Mouse (Mus musculus) macrophage (primary cell): ENCODE measurements around the gene Hdac8. TPM values are rescaled to one million over a fixed set of nuclear protein-coding genes. Genes with fewer than 3 reads are reported as not detected.

ENCODE experiments used
- H3K27ac ChIP-seq: fragments of 350-480 bp; formaldehyde crosslinking; 2 replicates; pipeline ENCODE4 v1.9.0; 2021
- H3K36me3 ChIP-seq: fragments of 350-480 bp; formaldehyde crosslinking; 2 replicates; pipeline ENCODE4 v1.9.0; 2021; ENCODE audit errors: inconsistent target
- H3K4me3 ChIP-seq: fragments of 350-480 bp; formaldehyde crosslinking; 2 replicates; pipeline ENCODE4 v1.9.0; 2021; ENCODE audit errors: inconsistent target
- H3K79me2 ChIP-seq: fragments of 350-480 bp; formaldehyde crosslinking; 2 replicates; pipeline ENCODE4 v1.9.0; 2021; ENCODE audit errors: inconsistent target
- WGBS: methylation state at CpG from one replicate; pipeline ENCODE4 v1.1.7; 2026; ENCODE audit warnings: inconsistent platforms; ENCODE audit not compliant: missing documents; 5-methylcytosine and 5-hydroxymethylcytosine counted together
- polyA plus RNA-seq: library from polyadenylated mRNA; stranded (reverse); fragments of 250-400 nt; gene quantifications from 3 replicates; pipeline ENCODE4 v1.2.4, GENCODE M21; 2018; ENCODE audit warnings: inconsistent platforms

Gene Hdac8
- polyA plus RNA-seq, 1 experiment from 2014 or later: 7.2 TPM

DNA sequence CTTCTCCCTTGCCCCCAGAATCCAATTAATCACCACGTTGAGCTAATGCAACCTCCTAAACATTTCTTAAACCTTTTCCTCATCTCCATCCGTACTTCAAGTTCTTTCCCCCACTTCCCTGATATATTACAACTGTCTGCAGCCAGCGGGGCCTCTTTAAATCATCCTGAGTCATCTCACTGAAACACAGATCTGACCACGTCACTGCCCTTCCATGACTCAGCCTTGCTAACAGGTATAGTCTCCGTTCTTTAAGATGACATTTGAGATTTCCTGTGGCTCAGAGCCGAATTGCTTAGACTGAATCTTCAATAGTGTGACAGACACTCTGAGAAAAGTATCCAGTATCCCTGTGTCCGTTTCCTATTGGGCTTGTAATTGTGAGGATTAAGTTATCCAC lies 122.0 kb downstream of the Hdac8 start:
- WGBS: 54% methylated on average over 7 of the region's 7 CpGs
- Histone ChIP-seq H3K36me3 (no peaks in the 10 kb centered on the region), H3K4me3 (no peak overlapping the region), H3K27ac (no peak overlapping the region), H3K79me2 (no peaks in the 10 kb centered on the region)

GRCm38 (mm10) chrX:102366510-102366909 lies 138.6 kb downstream of the Hdac8 start:
- no peak overlapping the region for H3K4me3 ChIP-seq
- no peaks in the 10 kb centered on the region for H3K36me3 ChIP-seq
- no peak overlapping the region for H3K27ac ChIP-seq
- 89% methylated on average over 3 of the region's 3 CpGs for WGBS
- H3K79me2 ChIP-seq: no peaks in the 10 kb centered on the region

- no peak overlapping the region for H3K27ac ChIP-seq
- WGBS: 94% methylated on average over 2 of the region's 2 CpGs
These were observed 142.9 kb downstream of the Hdac8 start for GRCm38 (mm10) chrX:102362244-102362643.

DNA sequence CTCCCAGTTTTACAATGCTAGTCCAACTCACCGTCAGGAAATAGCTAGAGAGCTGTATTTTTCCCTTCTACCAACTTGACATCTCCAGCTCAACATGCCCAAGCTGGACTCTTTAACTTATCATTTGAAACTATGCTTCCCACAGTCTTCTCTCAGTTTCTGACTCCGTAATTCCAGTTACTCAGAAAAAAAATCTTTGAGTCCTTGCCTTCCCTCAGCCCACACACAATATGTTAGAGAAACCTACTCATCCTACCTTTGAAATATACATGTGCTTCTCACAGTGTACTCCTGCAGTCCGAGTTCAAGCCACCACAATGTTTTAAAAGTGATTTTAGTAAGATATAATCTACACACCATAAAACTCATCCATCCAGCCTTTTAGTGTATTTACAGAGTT lies 151.7 kb downstream of the Hdac8 start:
- WGBS: 92% methylated on average over 2 of the region's 3 CpGs
- Histone ChIP-seq H3K79me2 (no peaks in the 10 kb centered on the region), H3K27ac (no peak overlapping the region)

More at GRCm38 (mm10) chrX:102362244-102362643, 142.9 kb downstream of the Hdac8 start:
- H3K4me3 ChIP-seq: no peak overlapping the region
- H3K79me2 ChIP-seq: no peaks in the 10 kb centered on the region
- no peaks in the 10 kb centered on the region for H3K36me3 ChIP-seq

DNA sequence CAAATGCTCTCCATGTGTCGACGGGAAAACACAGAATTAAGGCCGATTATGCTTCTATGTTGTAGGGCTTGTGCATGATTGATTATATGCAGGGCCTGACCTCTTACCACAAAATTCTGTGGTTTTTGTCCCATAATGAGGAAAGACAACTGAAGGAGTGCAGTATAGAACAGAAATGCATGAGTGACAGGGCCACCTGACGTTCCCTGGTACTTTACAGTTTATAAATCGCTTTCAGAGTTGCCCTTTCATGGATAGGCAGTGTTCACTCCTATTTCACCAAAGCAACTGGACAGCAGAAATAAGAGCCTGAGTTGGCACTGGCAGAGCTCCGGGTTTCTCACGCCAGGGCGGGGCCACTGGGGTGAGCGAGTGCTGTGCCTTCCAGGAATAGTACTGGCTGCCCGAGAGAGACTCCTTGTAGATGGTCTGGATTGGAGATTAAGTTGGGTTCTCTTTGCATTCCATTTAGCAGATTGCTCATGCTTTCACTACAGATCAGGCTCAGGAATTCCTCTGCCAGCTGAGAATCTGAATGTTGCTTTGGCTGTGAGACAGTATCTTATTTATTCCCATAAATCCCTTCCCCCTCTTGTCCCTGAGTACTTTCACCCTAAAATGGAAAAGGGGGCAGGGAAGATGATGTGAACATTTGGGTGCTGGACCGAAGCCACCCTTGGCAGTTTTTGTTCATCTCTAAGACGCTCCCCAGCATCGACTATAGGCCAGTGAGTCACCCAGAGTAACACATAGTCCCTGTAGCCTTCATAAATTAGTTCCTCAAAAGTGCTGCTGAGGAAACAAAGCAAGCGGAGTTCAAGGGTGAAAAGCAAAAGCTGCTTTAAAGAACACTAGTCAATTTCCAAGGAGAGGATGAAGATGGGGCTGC lies 155.1 kb downstream of the Hdac8 start:
- H3K27ac ChIP-seq: no peak overlapping the region
- H3K36me3 ChIP-seq: no peaks in the 10 kb centered on the region
- WGBS: 90% methylated on average over 10 of the region's 14 CpGs
- no peak overlapping the region for H3K4me3 ChIP-seq
- no peaks in the 10 kb centered on the region for H3K79me2 ChIP-seq

More for the DNA sequence above, 151.7 kb downstream of the Hdac8 start:
- no peaks in the 10 kb centered on the region for H3K36me3 ChIP-seq
- H3K4me3 ChIP-seq: no peak overlapping the region

GRCm38 (mm10) chrX:102348886-102349486 lies 156.2 kb downstream of the Hdac8 start:
- no peak overlapping the region for H3K4me3 ChIP-seq
- no peaks in the 10 kb centered on the region for H3K36me3 ChIP-seq
- no peaks in the 10 kb centered on the region for H3K79me2 ChIP-seq
- 83% methylated on average over 8 of the region's 9 CpGs for WGBS
- H3K27ac ChIP-seq: no peak overlapping the region

- Histone ChIP-seq H3K36me3 (no peaks in the 10 kb centered on the region), H3K4me3 (no peak overlapping the region), H3K27ac (no peak overlapping the region), H3K79me2 (no peaks in the 10 kb centered on the region)
- WGBS: 83% methylated on average over 4 of the region's 4 CpGs
These were observed 163.5 kb downstream of the Hdac8 start for GRCm38 (mm10) chrX:102341688-102342087.

DNA sequence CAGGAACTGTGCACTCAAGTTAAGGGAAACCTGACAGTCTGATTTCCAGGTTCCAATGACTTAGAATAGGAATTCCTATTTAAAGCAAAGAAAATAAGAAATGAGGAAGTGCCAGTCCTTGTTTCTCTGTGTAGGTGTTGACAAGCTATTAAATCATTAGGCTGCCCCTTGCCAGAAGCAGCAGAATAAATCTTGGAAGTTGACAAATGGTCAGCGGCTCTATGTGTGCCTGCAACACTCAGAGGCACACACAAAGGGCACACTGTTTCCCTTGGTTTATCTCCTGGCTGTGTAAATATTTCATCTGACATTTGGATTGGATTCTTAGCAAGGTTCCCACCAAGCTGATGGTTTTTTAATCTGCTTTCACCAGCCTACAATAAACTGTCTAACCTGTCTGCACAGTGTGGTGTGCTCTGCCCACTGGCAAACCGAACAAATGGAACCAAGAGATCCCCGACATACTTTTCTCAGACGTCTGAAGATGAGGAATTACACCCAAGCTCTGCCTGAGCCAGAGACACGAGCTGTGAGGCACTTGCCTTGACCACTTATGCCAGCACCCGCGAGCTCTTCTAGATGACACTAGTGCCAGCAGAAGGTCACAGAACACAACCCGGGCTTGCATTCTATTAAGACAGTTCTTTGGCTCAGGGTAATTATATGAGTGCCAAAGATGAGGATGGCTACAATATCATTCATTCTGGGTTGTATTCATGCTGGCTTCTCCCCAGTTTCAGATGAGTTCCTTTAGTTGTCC lies 165.6 kb downstream of the Hdac8 start:
- 58% methylated on average over 8 of the region's 8 CpGs for WGBS

GRCm38 (mm10) chrX:102319696-102320095 lies 185.5 kb downstream of the Hdac8 start:
- 89% methylated on average over 2 of the region's 3 CpGs for WGBS
- Histone ChIP-seq H3K79me2 (no peaks in the 10 kb centered on the region), H3K36me3 (no peaks in the 10 kb centered on the region), H3K4me3 (no peak overlapping the region), H3K27ac (no peak overlapping the region)

More for the DNA sequence above, 165.6 kb downstream of the Hdac8 start:
- Histone ChIP-seq H3K79me2 (no peaks in the 10 kb centered on the region), H3K27ac (no peak overlapping the region), H3K4me3 (no peak overlapping the region), H3K36me3 (no peaks in the 10 kb centered on the region)

DNA sequence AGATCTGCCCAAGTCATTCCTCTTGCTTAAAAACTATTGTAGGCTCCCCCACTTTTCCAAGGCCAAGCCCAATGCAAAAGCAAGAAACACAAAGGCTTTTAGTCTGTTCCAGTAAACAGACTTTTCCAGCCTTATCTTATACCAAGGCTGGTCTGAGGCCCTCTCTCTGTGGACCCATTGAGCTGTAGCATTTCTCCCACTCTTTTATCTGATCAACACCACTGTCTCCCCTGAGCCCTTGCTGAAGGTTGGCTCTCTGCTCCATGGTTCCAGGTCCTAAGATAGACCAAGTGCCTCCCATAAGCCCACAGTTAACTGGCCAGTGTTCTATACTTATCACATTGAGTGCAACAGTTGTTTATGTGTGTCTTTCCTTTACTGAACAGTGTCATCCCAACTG lies 185.9 kb downstream of the Hdac8 start:
- Histone ChIP-seq H3K79me2 (no peaks in the 10 kb centered on the region), H3K36me3 (no peaks in the 10 kb centered on the region), H3K4me3 (no peak overlapping the region), H3K27ac (no peak overlapping the region)

- Histone ChIP-seq H3K27ac (no peak overlapping the region), H3K79me2 (no peaks in the 10 kb centered on the region), H3K4me3 (no peak overlapping the region), H3K36me3 (no peaks in the 10 kb centered on the region)
- WGBS: 79% methylated on average over 3 of the region's 5 CpGs
These were observed 186.4 kb downstream of the Hdac8 start for GRCm38 (mm10) chrX:102318782-102319181.

- H3K36me3 ChIP-seq: no peaks in the 10 kb centered on the region
- H3K27ac ChIP-seq: no peak overlapping the region
- WGBS: 84% methylated on average over 3 of the region's 3 CpGs
- H3K4me3 ChIP-seq: no peak overlapping the region
- H3K79me2 ChIP-seq: no peaks in the 10 kb centered on the region
These were observed 194.0 kb downstream of the Hdac8 start for GRCm38 (mm10) chrX:102311119-102311518.

- Histone ChIP-seq H3K79me2 (no peaks in the 10 kb centered on the region), H3K4me3 (no peak overlapping the region), H3K27ac (no peak overlapping the region), H3K36me3 (no peaks in the 10 kb centered on the region)
- WGBS: 97% methylated on average over 5 of the region's 5 CpGs
These were observed 197.6 kb downstream of the Hdac8 start for GRCm38 (mm10) chrX:102307511-102307910.

DNA sequence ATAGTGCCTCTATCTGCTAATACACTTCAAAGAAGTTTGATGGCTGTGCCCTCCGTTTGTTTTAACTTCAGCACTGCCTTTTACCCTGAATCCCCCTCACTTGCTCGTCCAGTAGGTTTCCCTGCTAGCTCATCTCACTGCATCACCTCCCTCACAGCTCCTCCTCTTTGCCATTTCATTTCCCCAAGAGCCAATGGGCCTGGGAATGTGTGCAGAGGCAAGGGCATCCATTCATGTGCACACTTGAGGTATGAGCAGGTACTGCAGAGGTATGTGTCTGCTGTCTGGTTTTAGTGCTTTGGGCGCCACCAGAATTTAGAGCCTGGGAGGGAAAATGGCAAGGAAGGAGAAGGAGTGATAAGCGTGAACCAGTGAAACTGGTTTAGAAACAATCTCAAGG lies 199.4 kb downstream of the Hdac8 start:
- 91% methylated on average over 4 of the region's 4 CpGs for WGBS
- Histone ChIP-seq H3K36me3 (no peaks in the 10 kb centered on the region), H3K27ac (no peak overlapping the region), H3K79me2 (no peaks in the 10 kb centered on the region), H3K4me3 (no peak overlapping the region)

- H3K27ac ChIP-seq: no peak overlapping the region
- WGBS: 90% methylated on average over 4 of the region's 4 CpGs
- H3K4me3 ChIP-seq: no peak overlapping the region
- H3K79me2 ChIP-seq: no peaks in the 10 kb centered on the region
- H3K36me3 ChIP-seq: no peaks in the 10 kb centered on the region
These were observed 200.2 kb downstream of the Hdac8 start for GRCm38 (mm10) chrX:102304914-102305313.
